In genomic region chr2:33842983-33843577, GRCm38 (mm10) we compare ENCODE assay signal across 9 mouse cellular contexts. TPM values are rescaled to one million over a fixed set of nuclear protein-coding genes. Genes with fewer than 3 reads are reported as not detected.
A peak's percentile ranks its signal among the peaks of the same experiment; 100 is the strongest.
DNase-seq lines count a peak whose midpoint lies in the region; ATAC-seq lines count a peak whose summit lies in the region.
"Had no signal": no experiment of that assay in that cellular context is flagged by ENCODE, and none has a peak within 500 bp of the region (broad histone marks: within the 10 kb centered on the region; RNA-seq: fewer than 3 reads in every experiment).

No protein-coding gene starts in this region.

- H3K9me3 ChIP-seq in kidney, embryonic 16.5 days (ENCODE audit: low read length) = no peaks in the 10 kb centered on the region
- no peaks in the 10 kb centered on the region for H3K9me3 ChIP-seq in megakaryocyte, embryonic 14.5 days

- WGBS in kidney, embryonic 16.5 days = 79% methylated on average over 2 of the region's 2 CpGs

- peak; percentile 46; the same call in 1 of the 2 replicates for ATAC-seq in kidney, embryonic 16.5 days (ENCODE audit: low FRiP score, low TSS enrichment)

- intact Hi-C loops in left cerebral cortex, postnatal 4 days (cut with DNase I) = no loop called here

- no peak overlapping the region for H3K27ac ChIP-seq in kidney, embryonic 16.5 days (ENCODE audit: low read length)

- no peaks in the 10 kb centered on the region for H3K27me3 ChIP-seq in kidney, embryonic 16.5 days (ENCODE audit: insufficient read depth, low read length)
- H3K27me3 ChIP-seq in megakaryocyte, embryonic 14.5 days (replicated peaks) = no peaks in the 10 kb centered on the region

- H3K4me1 ChIP-seq in kidney, embryonic 16.5 days (ENCODE audit: insufficient read depth, low read length) = peaks cover 23% of the 10 kb centered on the region; the same call in 1 of the 2 replicates
- H3K4me1 ChIP-seq in megakaryocyte, embryonic 14.5 days = peaks cover 100% of the 10 kb centered on the region

- H3K4me3 ChIP-seq in kidney, embryonic 16.5 days (ENCODE audit: low read length) = no peak overlapping the region
- H3K4me3 ChIP-seq in megakaryocyte, embryonic 14.5 days (replicated peaks) = peak overlapping the region; percentile 76

- no peaks in the 10 kb centered on the region for H3K36me3 ChIP-seq in kidney, embryonic 16.5 days (ENCODE audit: insufficient read depth, low read length)
- peaks cover 90% of the 10 kb centered on the region for H3K36me3 ChIP-seq in megakaryocyte, embryonic 14.5 days (replicated peaks; ENCODE audit: low read length)

- H3K4me2 ChIP-seq in kidney, embryonic 16.5 days (replicated peaks; ENCODE audit: low read depth, low read length) = no peak overlapping the region

- peak; percentile 20 for DNase-seq in adrenal gland, postnatal 10 days
- no peak for DNase-seq in adrenal gland, postnatal 25 days
- DNase-seq in heart, adult 18-20 months = peak; percentile 31 to 56
- no peak for DNase-seq in left cerebral cortex, adult 11 months (ENCODE audit: low spot score)
- DNase-seq in thymus, postnatal 4 days = no peak
- DNase-seq in left cerebral cortex, postnatal 4 days = no peak
- DNase-seq: layer of hippocampus, postnatal 36 days had no signal

- no peak overlapping the region for H3K9ac ChIP-seq in kidney, embryonic 16.5 days (replicated peaks; ENCODE audit: low read length)

RNA-seq across cellular contexts. Expression of gene Mvb12b, which starts 44.7 kb away (rescaled TPM):
- total RNA-seq in adrenal gland, postnatal 10 days (2021) = 10 to 100 TPM; 17.4 to 23.0 TPM
- 12.2 and 20.9 TPM in 2 replicates for total RNA-seq in adrenal gland, postnatal 25 days (2021)
- total RNA-seq in heart, adult 18-20 months (2021) = 10 to 100 TPM; 18.7 to 22.5 TPM
- 14.2 and 16.4 TPM in 2 replicates for polyA plus RNA-seq in kidney, embryonic 16.5 days (2015; fragmentation: Nextera tagmentation; extraction: Ambion mirVana)
- polyA plus RNA-seq in megakaryocyte, embryonic 14.5 days (2012; ENCODE audit: insufficient read depth, low replicate concordance) = 181 and 204 TPM in 2 replicates
- 100 to 1,000 TPM; 142 to 149 TPM for total RNA-seq in left cerebral cortex, postnatal 4 days (2021)

Comparison
In these comparisons a context has a peak if more than half of its experiments do, and no peak if none do; other contexts are left out.
1. DNase-seq: peak in adrenal gland, postnatal 10 days (single experiment) and heart, adult 18-20 months (2 of 2); none in adrenal gland, postnatal 25 days (single experiment), left cerebral cortex, adult 11 months (single experiment), thymus, postnatal 4 days (single experiment) and left cerebral cortex, postnatal 4 days (single experiment).